Mouse (Mus musculus) megakaryocyte progenitor cell, adult 5-6 weeks (primary cell): ENCODE measurements around the gene Zfyve27. TPM values are rescaled to one million over a fixed set of nuclear protein-coding genes. Genes with fewer than 3 reads are reported as not detected.
A peak's percentile ranks its signal among the peaks of the same experiment; 100 is the strongest.

Source experiments
- ATAC-seq: replicated peaks from 2 replicates; pipeline ENCODE4 v1.8.0; 2016; ENCODE audit warnings: mild to moderate bottlenecking, moderate TSS enrichment, inconsistent platforms; ENCODE audit not compliant: poor library complexity
- total RNA-seq, 2 experiments: library from RNA; stranded (forward) in 1 of 2; stranded (reverse) in 1 of 2; fragments of 157-497, 149-512 nt in 1 of 2; fragments of 200-1000 nt in 1 of 2; gene quantifications; 2 replicates each; pipeline versions ENCODE4 v1.2.3 to v1.2.4; 2015 to 2017

Zfyve27 gene
- total RNA-seq, 2 experiments from 2014 or later: 13.6 to 30.5 TPM

GRCm38 (mm10) chr19:42226451-42226850, 62.7 kb downstream of the Zfyve27 start:
- no peak for ATAC-seq

- ATAC-seq: 0 out of 2 replicates have a peak, but pooled peaks have one; percentile 11
Measured at GRCm38 (mm10) chr19:42229499-42230287, 65.9 kb downstream of the Zfyve27 start.

- ATAC-seq: peak; percentile 54; the same call in 1 of the 2 replicates
Measured at GRCm38 (mm10) chr19:42230288-42230568, 66.5 kb downstream of the Zfyve27 start.

- ATAC-seq: no peak
Measured at GRCm38 (mm10) chr19:42230986-42231385, 67.2 kb downstream of the Zfyve27 start.

- ATAC-seq: no peak
Measured at GRCm38 (mm10) chr19:42237602-42238340, 74.0 kb downstream of the Zfyve27 start.

GRCm38 (mm10) chr19:42238341-42238715, 74.6 kb downstream of the Zfyve27 start:
- ATAC-seq: no peak

- no peak for ATAC-seq
Measured at GRCm38 (mm10) chr19:42240881-42241280, 77.1 kb downstream of the Zfyve27 start.

- no peak for ATAC-seq
Measured at GRCm38 (mm10) chr19:42243401-42243800, 79.7 kb downstream of the Zfyve27 start.

Other genes with a start within 250 kb of the Zfyve27 start
- 90.1 and 96.9 TPM in 2 replicates for gene Exosc1, start 230.5 kb upstream of the Zfyve27 start, total RNA-seq (2015)
- gene Exosc1, start 230.5 kb upstream of the Zfyve27 start, total RNA-seq (2017): 73.3 and 75.7 TPM in 2 replicates
- gene Zdhhc16, start 230.5 kb upstream of the Zfyve27 start, total RNA-seq (2015): 52.7 and 54.9 TPM in 2 replicates
- gene Zdhhc16, start 230.5 kb upstream of the Zfyve27 start, total RNA-seq (2017): 33.5 and 39.1 TPM in 2 replicates
- 15.8 and 16.2 TPM in 2 replicates for gene Mms19, start 182.8 kb upstream of the Zfyve27 start, total RNA-seq (2015)
- gene Mms19, start 182.8 kb upstream of the Zfyve27 start, total RNA-seq (2017): 25.2 and 43.2 TPM in 2 replicates
- 11.2 and 13.4 TPM in 2 replicates for gene Ubtd1, start 182.2 kb upstream of the Zfyve27 start, total RNA-seq (2015)
- 11.9 and 12.3 TPM in 2 replicates for gene Ubtd1, start 182.2 kb upstream of the Zfyve27 start, total RNA-seq (2017)
- not detected in 2 replicates for gene Ankrd2, start 128.0 kb upstream of the Zfyve27 start, total RNA-seq (2015)
- gene Ankrd2, start 128.0 kb upstream of the Zfyve27 start, total RNA-seq (2017): not detected in 2 replicates
- 0.20 TPM in 1 of 2 replicates, not detected in the other for gene Hoga1, start 118.3 kb upstream of the Zfyve27 start, total RNA-seq (2015)
- gene Hoga1, start 118.3 kb upstream of the Zfyve27 start, total RNA-seq (2017): 0.24 and 0.33 TPM in 2 replicates
- gene 4933411K16Rik, start 111.7 kb upstream of the Zfyve27 start, total RNA-seq (2015): not detected in 2 replicates
- not detected in 2 replicates for gene 4933411K16Rik, start 111.7 kb upstream of the Zfyve27 start, total RNA-seq (2017)
- 0.67 and 1.4 TPM in 2 replicates for gene Morn4, start 77.6 kb upstream of the Zfyve27 start, total RNA-seq (2015)
- 0.30 and 0.54 TPM in 2 replicates for gene Morn4, start 77.6 kb upstream of the Zfyve27 start, total RNA-seq (2017)
- gene Pi4k2a, start 73.5 kb upstream of the Zfyve27 start, total RNA-seq (2015): 8.9 and 9.4 TPM in 2 replicates
- 5.5 and 7.4 TPM in 2 replicates for gene Pi4k2a, start 73.5 kb upstream of the Zfyve27 start, total RNA-seq (2017)
- gene Avpi1, start 34.9 kb upstream of the Zfyve27 start, total RNA-seq (2015): 5.0 and 7.3 TPM in 2 replicates
- 4.9 and 5.4 TPM in 2 replicates for gene Avpi1, start 34.9 kb upstream of the Zfyve27 start, total RNA-seq (2017)
- 14.4 and 14.9 TPM in 2 replicates for gene Marveld1, start 16.6 kb upstream of the Zfyve27 start, total RNA-seq (2015)
- gene Marveld1, start 16.6 kb upstream of the Zfyve27 start, total RNA-seq (2017): 15.0 and 18.8 TPM in 2 replicates
- not detected in 2 replicates for gene Sfrp5, start 38.3 kb downstream of the Zfyve27 start, total RNA-seq (2015)
- not detected in 2 replicates for gene Sfrp5, start 38.3 kb downstream of the Zfyve27 start, total RNA-seq (2017)
- not detected in 2 replicates for gene Golga7b, start 83.6 kb downstream of the Zfyve27 start, total RNA-seq (2015)
- not detected in 2 replicates for gene Golga7b, start 83.6 kb downstream of the Zfyve27 start, total RNA-seq (2017)